Mouse (Mus musculus) macrophage (primary cell): ENCODE measurements around the gene Mpv17l. TPM values are rescaled to one million over a fixed set of nuclear protein-coding genes. Genes with fewer than 3 reads are reported as not detected.
"Not testable (repeated sequence)": the region's sequence is repeated elsewhere in the genome, so short reads cannot be mapped to it uniquely, and the experiment has no call there.

Experiments
- H3K27ac ChIP-seq: fragments of 350-480 bp; formaldehyde crosslinking; 2 replicates; pipeline ENCODE4 v1.9.0; 2021
- H3K36me3 ChIP-seq: fragments of 350-480 bp; formaldehyde crosslinking; 2 replicates; pipeline ENCODE4 v1.9.0; 2021; ENCODE audit errors: inconsistent target
- H3K4me3 ChIP-seq: fragments of 350-480 bp; formaldehyde crosslinking; 2 replicates; pipeline ENCODE4 v1.9.0; 2021; ENCODE audit errors: inconsistent target
- H3K79me2 ChIP-seq: fragments of 350-480 bp; formaldehyde crosslinking; 2 replicates; pipeline ENCODE4 v1.9.0; 2021; ENCODE audit errors: inconsistent target
- WGBS: methylation state at CpG from one replicate; pipeline ENCODE4 v1.1.7; 2026; ENCODE audit warnings: inconsistent platforms; ENCODE audit not compliant: missing documents; 5-methylcytosine and 5-hydroxymethylcytosine counted together
- polyA plus RNA-seq: library from polyadenylated mRNA; stranded (reverse); fragments of 250-400 nt; gene quantifications from 3 replicates; pipeline ENCODE4 v1.2.4, GENCODE M21; 2018; ENCODE audit warnings: inconsistent platforms

Gene Mpv17l
- polyA plus RNA-seq, 1 experiment from 2014 or later: 4.8 TPM

- H3K27ac ChIP-seq: no peak overlapping the region
- WGBS: 92% methylated on average over 3 of the region's 3 CpGs
- no peaks in the 10 kb centered on the region for H3K79me2 ChIP-seq
- H3K4me3 ChIP-seq: no peak overlapping the region
- no peaks in the 10 kb centered on the region for H3K36me3 ChIP-seq
These were observed 48.3 kb downstream of the Mpv17l start for GRCm38 (mm10) chr16:13951245-13951644.

DNA sequence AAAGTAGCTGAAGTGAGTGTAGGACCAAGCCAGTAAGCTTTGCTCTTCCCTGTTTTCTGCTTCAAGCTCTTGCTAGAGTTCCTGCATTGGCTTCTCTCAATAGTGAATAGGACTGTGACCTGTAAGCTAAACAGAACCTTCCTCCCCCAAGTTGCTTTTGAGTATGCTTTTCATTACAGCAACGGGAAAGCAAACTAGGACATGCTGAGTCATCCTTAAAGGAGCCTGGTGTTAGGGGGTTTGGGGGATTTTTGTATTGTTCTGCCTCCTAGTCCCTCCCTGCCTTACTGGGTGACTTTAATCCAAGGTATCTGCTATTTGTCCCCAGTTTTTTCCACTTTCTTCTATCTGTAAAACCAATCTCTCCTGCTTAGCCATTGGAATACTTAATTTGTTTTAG is 59.1 kb downstream of the Mpv17l start:
- WGBS: 0% methylated on average over 1 of the region's 1 CpGs
- H3K4me3 ChIP-seq: no peak overlapping the region
- H3K36me3 ChIP-seq: no peaks in the 10 kb centered on the region
- no peaks in the 10 kb centered on the region for H3K79me2 ChIP-seq
- no peak overlapping the region for H3K27ac ChIP-seq

GRCm38 (mm10) chr16:13969096-13969495 is 66.1 kb downstream of the Mpv17l start:
- no peaks in the 10 kb centered on the region for H3K79me2 ChIP-seq
- WGBS: 42% methylated on average over 1 of the region's 1 CpGs
- no peak overlapping the region for H3K27ac ChIP-seq
- H3K4me3 ChIP-seq: no peak overlapping the region
- no peaks in the 10 kb centered on the region for H3K36me3 ChIP-seq

DNA sequence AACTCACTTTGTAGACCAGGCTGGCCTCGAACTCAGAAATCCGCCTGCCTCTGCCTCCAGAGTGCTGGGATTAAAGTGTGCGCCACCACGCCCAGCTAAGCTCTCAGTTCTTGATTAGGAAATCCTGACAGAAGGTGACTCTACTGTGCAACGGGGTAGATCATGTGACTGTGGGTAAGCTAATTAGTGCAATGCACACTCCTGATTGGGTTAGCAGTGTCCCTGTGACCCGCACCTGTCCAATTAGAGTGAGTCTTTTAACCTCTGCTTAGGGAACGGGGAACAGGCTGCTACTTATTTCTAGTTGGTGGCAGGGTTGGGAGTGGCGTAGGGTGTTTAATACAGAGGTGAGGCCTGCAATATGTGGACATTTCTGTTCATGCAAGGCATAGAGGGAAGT is 69.1 kb downstream of the Mpv17l start:
- Histone ChIP-seq H3K79me2 (no peaks in the 10 kb centered on the region), H3K36me3 (no peaks in the 10 kb centered on the region), H3K27ac (no peak overlapping the region), H3K4me3 (no peak overlapping the region)
- 84% methylated on average over 6 of the region's 8 CpGs for WGBS

DNA sequence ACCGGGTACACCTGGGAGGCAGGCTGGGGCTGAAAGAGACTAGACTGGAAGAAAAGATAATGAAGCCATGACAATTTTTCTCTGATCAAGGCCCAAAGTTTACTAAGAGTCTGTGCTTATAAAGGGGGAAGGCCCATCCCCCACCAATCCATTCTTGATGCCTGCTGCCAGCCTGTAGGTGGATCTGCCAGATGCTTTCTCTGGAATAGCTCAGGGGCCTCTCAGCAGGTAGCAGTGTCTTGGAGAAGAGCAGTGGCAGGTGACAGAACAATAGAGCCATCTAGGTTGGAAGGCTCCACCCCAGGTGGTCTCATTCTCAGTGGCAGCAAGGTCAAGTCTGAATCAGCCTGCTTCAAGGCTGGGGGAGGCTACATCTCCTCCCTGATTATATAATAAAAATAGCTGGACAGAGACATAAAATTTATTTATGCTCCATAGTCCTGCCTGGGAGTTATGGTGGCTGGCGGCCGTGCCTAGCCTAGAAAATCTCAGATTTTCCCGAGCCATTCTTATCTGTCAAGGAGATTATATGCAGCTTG is 73.5 kb downstream of the Mpv17l start:
- H3K27ac ChIP-seq, H3K79me2 ChIP-seq, H3K4me3 ChIP-seq, H3K36me3 ChIP-seq: not testable (repeated sequence)
- 95% methylated on average over 4 of the region's 4 CpGs for WGBS

- not testable (repeated sequence) for H3K36me3 ChIP-seq, H3K79me2 ChIP-seq, H3K4me3 ChIP-seq, H3K27ac ChIP-seq
- WGBS: 100% methylated on average over 1 of the region's 1 CpGs
These were observed 74.1 kb downstream of the Mpv17l start for GRCm38 (mm10) chr16:13977026-13977425.

DNA sequence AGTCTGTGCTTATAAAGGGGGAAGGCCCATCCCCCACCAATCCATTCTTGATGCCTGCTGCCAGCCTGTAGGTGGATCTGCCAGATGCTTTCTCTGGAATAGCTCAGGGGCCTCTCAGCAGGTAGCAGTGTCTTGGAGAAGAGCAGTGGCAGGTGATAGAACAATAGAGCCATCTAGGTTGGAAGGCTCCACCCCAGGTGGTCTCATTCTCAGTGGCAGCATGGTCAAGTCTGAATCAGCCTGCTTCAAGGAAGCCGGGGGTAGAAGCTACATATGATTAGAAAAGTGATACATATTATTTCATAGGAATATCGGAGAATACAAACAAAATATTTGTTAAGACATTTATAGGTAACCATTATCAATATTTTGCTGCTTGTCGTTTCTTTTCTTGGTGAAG is 78.8 kb downstream of the Mpv17l start:
- H3K27ac ChIP-seq, H3K4me3 ChIP-seq, H3K36me3 ChIP-seq, H3K79me2 ChIP-seq: not testable (repeated sequence)
- WGBS: 72% methylated on average over 3 of the region's 3 CpGs

- WGBS: 94% methylated on average over 5 of the region's 5 CpGs
- Histone ChIP-seq H3K79me2 (no peaks in the 10 kb centered on the region), H3K27ac (no peak overlapping the region), H3K36me3 (no peaks in the 10 kb centered on the region), H3K4me3 (no peak overlapping the region)
These were observed 80.2 kb downstream of the Mpv17l start for GRCm38 (mm10) chr16:13983161-13983560.

DNA sequence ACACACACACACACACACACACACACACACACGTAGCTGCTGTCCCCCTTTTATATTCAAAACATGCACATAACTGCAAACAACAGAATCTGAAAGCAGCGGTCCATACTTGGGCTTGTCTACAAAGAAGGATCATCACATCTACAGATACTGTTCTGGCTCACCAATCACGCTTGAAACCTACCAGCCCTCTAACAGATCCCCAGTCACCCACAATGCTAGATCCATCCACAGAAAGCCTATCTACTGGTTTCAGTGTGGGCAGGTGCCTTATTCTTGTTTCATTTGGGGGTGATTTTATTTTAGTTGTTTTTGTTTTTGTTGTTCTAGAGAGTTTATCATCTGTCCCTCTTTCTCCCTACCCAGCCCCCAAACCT is 83.2 kb downstream of the Mpv17l start:
- H3K79me2 ChIP-seq: no peaks in the 10 kb centered on the region
- WGBS: 69% methylated on average over 2 of the region's 3 CpGs
- no peaks in the 10 kb centered on the region for H3K36me3 ChIP-seq
- no peak overlapping the region for H3K27ac ChIP-seq
- no peak overlapping the region for H3K4me3 ChIP-seq

DNA sequence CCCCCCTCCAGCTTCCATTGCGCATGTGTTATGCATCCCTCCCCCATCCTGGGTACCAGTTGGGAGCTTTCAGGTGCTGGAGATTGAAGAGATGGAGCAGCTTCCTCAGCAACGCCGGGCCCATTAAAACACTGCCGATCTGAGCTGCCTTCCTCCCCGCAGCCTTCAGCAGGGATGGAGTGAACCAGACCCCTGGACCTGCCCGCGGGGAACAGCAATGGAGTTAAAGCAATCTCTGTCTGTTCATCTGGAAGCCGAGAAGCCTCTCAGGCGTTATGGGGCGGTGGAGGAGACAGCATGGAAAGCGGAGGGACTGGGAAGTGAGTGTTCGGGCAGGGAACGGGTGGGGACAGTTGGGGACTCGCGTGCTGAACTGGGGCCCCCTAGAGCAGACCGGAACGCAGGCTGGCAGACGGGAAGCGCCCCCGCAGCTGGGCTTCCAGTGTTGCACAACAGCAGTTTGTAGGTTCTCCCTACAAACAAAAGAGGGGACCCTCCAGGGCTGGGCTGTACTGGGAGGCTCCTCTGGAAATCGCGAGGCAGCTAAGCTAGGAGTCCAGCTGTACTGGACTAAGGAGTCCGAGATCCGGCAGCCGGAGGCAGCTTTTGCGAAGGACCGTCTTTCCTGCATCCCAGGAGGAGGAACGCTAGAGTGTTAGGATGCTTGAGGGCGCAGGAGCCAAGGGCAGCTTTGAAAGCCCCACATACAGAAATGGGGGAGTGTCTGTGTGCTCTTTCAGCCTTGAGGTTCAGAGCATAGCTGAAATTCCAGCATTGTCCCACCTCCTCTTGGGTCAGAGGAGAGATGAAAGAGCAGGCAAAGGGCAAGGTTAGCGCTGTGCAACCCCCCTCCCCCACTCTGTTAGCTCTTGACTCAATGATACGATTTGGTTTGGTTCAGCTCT is 83.9 kb downstream of the Mpv17l start, which contains the start of the genes 2900011O08Rik and Ifitm7:
TSS of gene 2900011O08Rik (plus strand) at position 31 of the 905 bp plus-strand sequence.
TSS of gene Ifitm7 (minus strand) at position 315 of the 905 bp plus-strand sequence.
- H3K36me3 ChIP-seq: no peaks in the 10 kb centered on the region
- H3K4me3 ChIP-seq: peak within 1 kb of the TSS; percentile 5; the same call in 1 of the 2 replicates
- 7% methylated on average over 31 of the region's 31 CpGs for WGBS
- no peaks in the 10 kb centered on the region for H3K79me2 ChIP-seq
- no peak within 1 kb of the TSS for H3K27ac ChIP-seq

DNA sequence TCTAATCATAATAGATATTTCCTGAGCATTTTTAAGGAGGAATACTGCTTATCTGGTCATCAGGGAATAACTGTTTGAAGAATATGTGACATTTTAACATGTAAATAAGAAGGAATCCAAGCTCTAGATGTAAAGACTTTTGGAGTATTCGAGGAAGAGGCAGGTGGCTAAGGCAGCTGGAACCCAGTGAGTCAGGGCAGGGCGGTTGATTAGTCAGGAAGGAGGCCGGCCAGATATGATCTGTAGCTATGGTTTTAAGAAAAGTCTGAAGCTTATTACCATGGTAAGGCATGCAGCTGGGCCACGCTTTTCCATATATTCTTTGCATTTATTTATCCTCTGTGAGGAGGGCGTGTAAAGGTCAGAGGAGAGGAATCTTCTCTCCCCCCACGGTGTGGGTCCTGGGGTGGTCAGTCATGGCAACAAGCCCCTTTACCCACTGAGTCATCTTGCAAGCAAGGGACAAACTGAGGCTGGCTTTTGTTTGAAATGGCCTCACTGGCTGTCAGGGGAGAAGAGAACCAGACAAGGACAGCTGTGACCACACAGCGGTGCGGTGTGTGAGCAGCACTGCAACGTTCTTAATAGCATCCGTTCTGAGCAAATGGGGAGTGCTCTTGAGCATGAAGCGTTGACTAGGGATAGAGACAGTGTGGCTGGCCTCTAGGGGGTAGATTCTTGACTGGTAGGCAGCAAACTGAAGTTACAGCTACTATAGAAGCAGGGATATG is 89.7 kb downstream of the Mpv17l start:
- 89% methylated on average over 11 of the region's 11 CpGs for WGBS
- no peak overlapping the region for H3K27ac ChIP-seq
- H3K79me2 ChIP-seq: no peaks in the 10 kb centered on the region
- H3K36me3 ChIP-seq: no peaks in the 10 kb centered on the region
- H3K4me3 ChIP-seq: no peak overlapping the region

- Histone ChIP-seq H3K36me3 (no peaks in the 10 kb centered on the region), H3K79me2 (no peaks in the 10 kb centered on the region), H3K4me3 (no peak overlapping the region), H3K27ac (no peak overlapping the region)
- WGBS: 93% methylated on average over 1 of the region's 1 CpGs
These were observed 91.1 kb downstream of the Mpv17l start for GRCm38 (mm10) chr16:13994076-13994475.

DNA sequence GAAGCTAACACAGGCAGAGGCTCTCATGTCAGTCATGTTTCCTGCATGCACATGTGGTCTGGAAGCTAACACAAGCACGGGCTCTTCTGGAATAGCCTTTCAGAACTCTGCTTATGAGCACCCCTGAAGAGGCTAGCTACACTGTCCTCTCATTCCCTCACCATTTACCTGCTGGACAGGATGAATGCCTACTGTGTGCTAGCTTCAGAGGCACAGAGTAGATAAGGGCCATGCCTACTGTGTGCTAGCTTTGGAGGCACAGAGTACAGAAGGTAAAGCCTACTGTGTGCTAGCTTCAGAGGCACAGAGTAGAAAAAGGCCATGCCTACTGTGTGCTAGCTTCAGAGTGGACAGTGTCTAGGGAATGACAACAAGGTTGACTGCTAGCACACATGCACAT is 91.5 kb downstream of the Mpv17l start:
- 36% methylated on average over 1 of the region's 1 CpGs for WGBS

More for the DNA sequence above, 91.5 kb downstream of the Mpv17l start:
- no peaks in the 10 kb centered on the region for H3K36me3 ChIP-seq
- H3K4me3 ChIP-seq: no peak overlapping the region
- no peak overlapping the region for H3K27ac ChIP-seq
- no peaks in the 10 kb centered on the region for H3K79me2 ChIP-seq
